Mouse (Mus musculus): ENCODE measurements at regions not wholly inside any gene's neighbourhood (a gene's known extent, or its start where the extent isn't known, plus 50 kb on each side); places are given as distances from the start of the nearest gene placed in this dataset.

DNA sequence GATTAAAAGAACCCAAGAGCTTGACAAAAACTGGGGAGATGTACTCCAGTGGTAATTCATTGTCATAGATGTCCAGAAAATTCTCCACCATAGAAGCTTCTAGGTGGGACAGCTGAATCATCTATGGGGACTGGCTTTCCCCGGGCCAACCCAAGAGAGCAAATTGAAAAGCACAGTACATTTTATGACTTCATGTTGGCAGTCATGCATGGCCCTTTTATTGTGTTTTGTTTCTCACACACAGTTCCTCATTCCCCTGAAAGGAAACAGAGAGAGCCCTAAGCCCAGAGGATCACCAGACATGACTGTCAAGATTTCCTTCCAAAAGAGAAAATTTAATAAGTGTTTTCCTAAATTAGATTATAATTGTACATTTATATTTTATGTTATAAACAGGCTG lies 306.9 kb upstream of the Cited2 start:
- no peak for ATAC-seq (ENCODE audit: insufficient number of reproducible peaks, low FRiP score, low TSS enrichment, low read depth)
- Histone ChIP-seq H3K4me3 (replicated peaks) (no peak overlapping the region), H3K27me3 (no peaks in the 10 kb centered on the region), H3K9ac (no peak overlapping the region), H3K36me3 (no peaks in the 10 kb centered on the region), H3K4me2 (replicated peaks) (no peak overlapping the region), H3K27ac (replicated peaks) (no peak overlapping the region), H3K4me1 (no peaks in the 10 kb centered on the region), H3K9me3 (replicated peaks) (no peaks in the 10 kb centered on the region)
- 59% methylated on average over 1 of the region's 1 CpGs for WGBS

DNA sequence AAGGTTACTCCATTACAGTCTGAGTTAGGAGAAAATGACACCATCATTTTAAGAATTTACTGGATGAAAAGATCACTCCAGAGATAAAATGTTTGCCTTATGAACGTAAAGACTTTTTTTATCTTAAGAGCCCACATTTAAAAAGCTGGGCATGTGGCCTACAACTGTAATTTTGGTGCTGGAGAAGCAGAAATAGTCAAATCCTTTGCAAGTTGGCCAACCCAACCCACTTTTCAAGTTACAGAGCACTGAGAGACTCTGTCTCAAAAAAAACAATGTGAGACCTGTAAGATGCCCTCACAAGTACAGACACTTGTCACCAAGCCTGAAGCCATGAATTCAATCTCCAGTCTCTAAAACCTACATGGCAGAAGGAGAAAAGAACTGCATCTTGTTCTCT lies 305.6 kb upstream of the Cited2 start:
- 74% methylated on average over 1 of the region's 1 CpGs for WGBS
- no peaks in the 10 kb centered on the region for H3K9me3 ChIP-seq (replicated peaks)
- ATAC-seq (ENCODE audit: insufficient number of reproducible peaks, low FRiP score, low TSS enrichment, low read depth), result no peak
- H3K4me2 ChIP-seq (replicated peaks), result no peak overlapping the region
- H3K27me3 ChIP-seq, result no peaks in the 10 kb centered on the region
- no peaks in the 10 kb centered on the region for H3K36me3 ChIP-seq
- H3K27ac ChIP-seq (replicated peaks), result no peak overlapping the region
- no peak overlapping the region for H3K9ac ChIP-seq
- H3K4me1 ChIP-seq, result no peaks in the 10 kb centered on the region
- H3K4me3 ChIP-seq (replicated peaks), result no peak overlapping the region

DNA sequence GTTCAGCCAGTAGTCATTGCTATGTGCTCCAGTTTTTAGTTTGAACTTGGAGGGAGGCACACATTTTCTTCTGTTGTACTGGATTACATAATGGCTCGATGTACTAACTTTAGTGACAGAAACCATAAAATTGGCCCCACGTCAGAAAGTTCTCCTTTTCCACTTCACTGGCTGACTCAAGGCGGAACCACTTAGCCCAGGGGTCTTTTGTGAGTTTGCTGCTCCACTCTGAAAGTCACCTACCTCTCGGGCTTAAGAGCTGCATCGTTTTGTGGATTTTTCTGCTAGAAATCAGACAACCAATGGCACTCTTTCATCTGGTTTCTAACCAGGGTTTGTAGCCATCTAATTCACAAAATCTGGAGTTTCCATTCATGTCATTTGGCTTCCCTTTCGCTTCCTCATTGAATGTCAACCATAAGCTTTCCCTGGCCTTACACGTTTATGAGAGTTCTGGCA lies 304.8 kb upstream of the Cited2 start:
- 38% methylated on average over 7 of the region's 7 CpGs for WGBS
- H3K4me3 ChIP-seq (replicated peaks), result no peak overlapping the region
- H3K9me3 ChIP-seq (replicated peaks), result no peaks in the 10 kb centered on the region
- no peak overlapping the region for H3K4me2 ChIP-seq (replicated peaks)
- no peaks in the 10 kb centered on the region for H3K4me1 ChIP-seq
- no peaks in the 10 kb centered on the region for H3K27me3 ChIP-seq
- no peak overlapping the region for H3K9ac ChIP-seq
- no peak for ATAC-seq (ENCODE audit: insufficient number of reproducible peaks, low FRiP score, low TSS enrichment, low read depth)
- H3K36me3 ChIP-seq, result no peaks in the 10 kb centered on the region
- no peak overlapping the region for H3K27ac ChIP-seq (replicated peaks)

DNA sequence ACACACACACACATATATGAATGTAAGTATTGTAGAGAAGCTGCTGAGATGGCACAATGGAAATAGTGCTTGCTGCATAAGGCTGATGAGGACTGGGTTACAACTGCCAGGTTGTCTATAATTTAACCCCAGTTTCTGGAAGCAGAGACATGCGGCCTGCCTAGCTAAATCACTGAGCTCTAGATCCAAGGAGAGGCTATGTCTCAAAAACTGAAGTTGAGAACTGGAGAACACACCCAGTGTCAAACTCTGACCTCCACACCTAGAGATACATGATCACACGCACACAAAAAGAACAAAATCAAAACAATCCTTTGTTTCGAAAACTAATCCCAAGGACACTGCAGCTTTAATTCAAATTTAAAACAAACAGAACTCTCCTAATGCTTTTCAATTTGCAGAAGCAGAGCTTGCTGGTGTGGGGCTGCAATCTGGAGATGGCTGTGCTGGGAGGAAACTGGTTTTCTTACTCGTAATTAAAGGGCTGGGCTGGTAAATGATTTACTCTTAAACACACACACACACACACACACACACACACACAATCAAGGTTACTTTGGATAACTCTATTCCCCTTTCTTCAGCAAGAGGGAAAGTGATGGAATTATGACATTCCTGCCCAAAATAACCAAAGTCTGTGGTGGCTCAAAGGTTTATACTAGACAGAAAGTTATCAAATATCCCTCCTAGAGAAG lies 299.3 kb upstream of the Cited2 start:
- no peaks in the 10 kb centered on the region for H3K4me1 ChIP-seq
- H3K4me2 ChIP-seq (replicated peaks), result no peak overlapping the region
- H3K27me3 ChIP-seq, result no peaks in the 10 kb centered on the region
- no peak overlapping the region for H3K9ac ChIP-seq
- 41% methylated on average over 4 of the region's 4 CpGs for WGBS
- H3K4me3 ChIP-seq (replicated peaks), result no peak overlapping the region
- no peaks in the 10 kb centered on the region for H3K9me3 ChIP-seq (replicated peaks)
- ATAC-seq (ENCODE audit: insufficient number of reproducible peaks, low FRiP score, low TSS enrichment, low read depth), result no peak
- no peaks in the 10 kb centered on the region for H3K36me3 ChIP-seq
- H3K27ac ChIP-seq (replicated peaks), result no peak overlapping the region

DNA sequence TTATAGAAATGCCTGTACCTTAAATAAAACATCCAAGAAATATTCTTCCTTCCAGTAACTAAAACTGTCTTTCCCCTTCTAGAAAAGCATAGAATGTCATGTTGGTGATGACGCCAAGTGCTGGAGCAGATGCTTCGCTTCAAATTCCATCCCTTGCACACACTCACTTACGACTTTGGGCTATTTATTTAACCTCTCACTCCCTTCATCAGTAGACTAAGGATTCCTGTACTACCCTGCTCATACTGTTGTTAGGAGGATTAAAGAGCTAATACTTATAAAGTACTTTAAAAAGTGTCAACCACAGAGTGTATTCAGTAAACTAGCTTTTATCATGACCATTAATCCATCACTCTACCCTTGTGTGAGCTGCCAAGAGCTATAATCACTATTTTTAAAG lies 296.8 kb upstream of the Cited2 start:
- Histone ChIP-seq H3K4me3 (replicated peaks) (no peak overlapping the region), H3K4me1 (no peaks in the 10 kb centered on the region), H3K9ac (no peak overlapping the region), H3K27me3 (no peaks in the 10 kb centered on the region), H3K27ac (replicated peaks) (no peak overlapping the region), H3K4me2 (replicated peaks) (no peak overlapping the region), H3K9me3 (replicated peaks) (no peaks in the 10 kb centered on the region), H3K36me3 (no peaks in the 10 kb centered on the region)
- 51% methylated on average over 3 of the region's 3 CpGs for WGBS
- ATAC-seq (ENCODE audit: insufficient number of reproducible peaks, low FRiP score, low TSS enrichment, low read depth), result no peak

DNA sequence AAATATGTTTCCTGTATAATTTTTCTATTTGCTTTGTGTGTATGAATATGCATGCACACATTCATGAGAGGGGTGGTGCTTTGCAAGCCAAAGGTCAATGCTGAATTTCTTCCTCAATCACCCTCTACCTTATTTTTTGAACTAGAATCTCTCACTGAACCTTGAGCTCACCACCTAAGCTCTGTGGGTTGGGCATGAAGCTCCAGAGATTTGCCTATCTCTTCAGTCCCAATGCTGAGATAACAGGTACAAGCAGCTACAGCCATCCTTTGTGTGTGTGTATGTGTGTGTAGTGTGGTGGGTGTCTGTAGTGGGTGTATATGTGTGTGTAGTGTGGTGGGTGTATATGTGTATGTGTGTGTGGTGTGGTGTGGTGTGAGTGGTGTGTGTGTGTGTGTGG lies 295.7 kb upstream of the Cited2 start:
- no peak overlapping the region for H3K27ac ChIP-seq (replicated peaks)
- no peaks in the 10 kb centered on the region for H3K4me1 ChIP-seq
- H3K9me3 ChIP-seq (replicated peaks), result no peaks in the 10 kb centered on the region
- H3K27me3 ChIP-seq, result no peaks in the 10 kb centered on the region
- H3K36me3 ChIP-seq, result no peaks in the 10 kb centered on the region
- no peak overlapping the region for H3K4me3 ChIP-seq (replicated peaks)
- no peak overlapping the region for H3K9ac ChIP-seq
- ATAC-seq (ENCODE audit: insufficient number of reproducible peaks, low FRiP score, low TSS enrichment, low read depth), result no peak
- no peak overlapping the region for H3K4me2 ChIP-seq (replicated peaks)

DNA sequence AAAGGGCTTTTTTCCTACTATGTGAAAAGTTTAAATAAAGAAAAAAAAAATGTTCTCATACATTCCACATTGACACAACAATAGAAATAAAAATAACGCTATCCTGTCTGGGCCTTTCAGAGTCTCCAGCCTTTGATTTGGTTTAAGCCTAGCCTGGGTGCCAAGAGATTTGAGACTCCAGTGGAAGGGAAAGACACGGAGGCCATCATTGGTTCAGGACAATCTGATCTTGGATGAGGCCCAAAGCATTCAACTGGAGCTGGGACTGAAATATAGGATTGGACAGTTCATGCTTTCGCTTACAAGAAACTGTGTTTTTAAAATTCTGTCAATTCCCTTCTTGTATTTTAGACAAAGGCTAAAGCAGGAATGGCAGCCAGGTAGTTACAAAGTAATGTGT lies 294.7 kb upstream of the Cited2 start:
- no peak overlapping the region for H3K9ac ChIP-seq
- no peaks in the 10 kb centered on the region for H3K36me3 ChIP-seq
- H3K4me2 ChIP-seq (replicated peaks), result no peak overlapping the region
- no peak for ATAC-seq (ENCODE audit: insufficient number of reproducible peaks, low FRiP score, low TSS enrichment, low read depth)
- H3K4me1 ChIP-seq, result no peaks in the 10 kb centered on the region
- H3K4me3 ChIP-seq (replicated peaks), result no peak overlapping the region
- H3K27me3 ChIP-seq, result no peaks in the 10 kb centered on the region
- H3K27ac ChIP-seq (replicated peaks), result no peak overlapping the region
- 71% methylated on average over 3 of the region's 3 CpGs for WGBS
- no peaks in the 10 kb centered on the region for H3K9me3 ChIP-seq (replicated peaks)

DNA sequence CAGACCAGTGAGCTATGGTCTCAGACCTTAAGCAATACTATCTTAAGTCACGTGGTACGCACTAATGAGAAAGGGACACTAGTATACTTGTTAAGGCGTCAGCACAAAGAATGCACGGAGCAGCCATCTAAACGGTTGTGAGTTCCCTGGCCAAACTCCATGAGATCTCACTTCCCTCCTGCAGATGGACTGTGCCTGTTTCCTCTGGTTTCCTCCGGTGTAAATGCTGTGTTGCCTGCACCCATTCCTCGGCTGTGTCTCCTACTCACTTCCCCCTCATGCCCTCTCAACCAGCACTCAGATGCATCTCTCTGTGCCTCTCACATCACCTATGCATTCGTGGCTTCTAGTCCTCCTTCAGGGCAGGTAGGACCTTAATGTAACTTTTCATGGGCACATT lies 291.9 kb upstream of the Cited2 start:
- Histone ChIP-seq H3K9me3 (replicated peaks) (no peaks in the 10 kb centered on the region), H3K4me1 (no peaks in the 10 kb centered on the region), H3K27ac (replicated peaks) (no peak overlapping the region), H3K36me3 (no peaks in the 10 kb centered on the region), H3K9ac (no peak overlapping the region), H3K4me2 (replicated peaks) (no peak overlapping the region), H3K27me3 (no peaks in the 10 kb centered on the region), H3K4me3 (replicated peaks) (no peak overlapping the region)
- 79% methylated on average over 8 of the region's 8 CpGs for WGBS
- no peak for ATAC-seq (ENCODE audit: insufficient number of reproducible peaks, low FRiP score, low TSS enrichment, low read depth)

DNA sequence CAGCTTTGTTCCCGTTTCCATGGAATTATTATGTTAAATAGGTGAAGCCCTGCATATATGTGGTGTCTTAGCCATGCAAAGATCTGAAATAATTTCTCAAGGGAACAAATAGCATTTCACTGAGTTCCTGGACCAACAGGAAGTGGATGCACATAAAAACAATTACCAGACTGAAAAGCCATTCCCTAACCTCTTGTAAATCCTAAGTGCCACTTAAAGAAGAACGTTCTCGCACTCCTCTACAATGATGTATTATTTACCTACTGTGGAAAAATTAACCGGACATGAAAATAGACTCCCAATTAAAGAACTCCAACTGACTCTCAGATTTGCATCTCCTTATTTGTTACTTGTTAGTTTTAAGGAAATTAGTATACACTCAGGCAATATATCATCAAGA lies 288.9 kb upstream of the Cited2 start:
- Histone ChIP-seq H3K4me1 (no peaks in the 10 kb centered on the region), H3K4me2 (replicated peaks) (no peak overlapping the region), H3K9me3 (replicated peaks) (no peaks in the 10 kb centered on the region), H3K4me3 (replicated peaks) (no peak overlapping the region), H3K9ac (no peak overlapping the region), H3K36me3 (no peaks in the 10 kb centered on the region), H3K27ac (replicated peaks) (no peak overlapping the region), H3K27me3 (no peaks in the 10 kb centered on the region)
- 87% methylated on average over 4 of the region's 4 CpGs for WGBS
- no peak for ATAC-seq (ENCODE audit: insufficient number of reproducible peaks, low FRiP score, low TSS enrichment, low read depth)

DNA sequence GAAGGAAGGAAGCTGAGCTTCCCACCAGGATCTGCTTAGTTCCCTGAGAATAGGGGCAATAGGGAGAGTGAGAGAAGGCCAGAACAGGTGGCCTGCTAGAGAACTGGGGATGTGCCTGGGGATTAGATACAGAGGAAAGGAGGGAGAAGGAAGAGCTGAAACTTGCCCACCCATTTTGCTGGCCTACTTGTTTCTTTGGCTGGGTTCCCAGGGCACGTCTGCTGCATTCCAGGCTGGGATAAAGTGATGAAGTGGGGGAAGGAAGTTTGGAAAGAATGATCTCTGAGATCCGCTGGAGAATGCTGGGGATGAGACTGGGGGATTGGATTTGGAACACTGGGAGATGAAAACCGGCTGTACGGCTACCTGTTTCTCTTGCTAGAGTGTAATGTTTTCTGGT lies 272.8 kb upstream of the Cited2 start:
- no peak for ATAC-seq (ENCODE audit: insufficient number of reproducible peaks, low FRiP score, low TSS enrichment, low read depth)
- Histone ChIP-seq H3K4me3 (replicated peaks) (no peak overlapping the region), H3K4me2 (replicated peaks) (no peak overlapping the region), H3K9ac (no peak overlapping the region), H3K27ac (replicated peaks) (no peak overlapping the region), H3K36me3 (no peaks in the 10 kb centered on the region), H3K27me3 (no peaks in the 10 kb centered on the region), H3K9me3 (replicated peaks) (no peaks in the 10 kb centered on the region), H3K4me1 (no peaks in the 10 kb centered on the region)
- 49% methylated on average over 4 of the region's 4 CpGs for WGBS

DNA sequence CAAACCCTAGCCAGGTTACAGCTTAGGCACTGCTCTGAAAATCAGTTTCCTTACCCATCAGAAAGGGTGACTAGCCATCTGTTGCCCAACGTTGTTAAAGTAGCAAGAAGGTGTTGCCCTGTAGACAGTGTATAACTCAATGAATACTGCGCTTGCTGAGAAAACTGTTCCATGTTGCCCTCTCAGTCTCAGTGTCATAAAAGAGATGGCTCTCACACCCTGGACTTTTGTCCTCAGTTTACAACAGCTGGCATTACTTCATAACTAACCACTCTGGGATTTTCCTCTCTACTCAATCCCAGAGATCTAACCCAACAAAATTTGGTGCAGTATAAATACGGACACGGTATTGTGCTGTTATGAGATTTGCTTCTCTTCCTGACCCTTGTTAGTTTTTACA lies 252.1 kb upstream of the Cited2 start:
- ATAC-seq (ENCODE audit: insufficient number of reproducible peaks, low FRiP score, low TSS enrichment, low read depth), result no peak
- H3K4me3 ChIP-seq (replicated peaks), result no peak overlapping the region
- no peaks in the 10 kb centered on the region for H3K4me1 ChIP-seq
- H3K27me3 ChIP-seq, result no peaks in the 10 kb centered on the region
- WGBS, result 81% methylated on average over 4 of the region's 4 CpGs
- no peaks in the 10 kb centered on the region for H3K9me3 ChIP-seq (replicated peaks)
- no peak overlapping the region for H3K9ac ChIP-seq
- H3K36me3 ChIP-seq, result no peaks in the 10 kb centered on the region
- H3K27ac ChIP-seq (replicated peaks), result no peak overlapping the region
- H3K4me2 ChIP-seq (replicated peaks), result no peak overlapping the region

DNA sequence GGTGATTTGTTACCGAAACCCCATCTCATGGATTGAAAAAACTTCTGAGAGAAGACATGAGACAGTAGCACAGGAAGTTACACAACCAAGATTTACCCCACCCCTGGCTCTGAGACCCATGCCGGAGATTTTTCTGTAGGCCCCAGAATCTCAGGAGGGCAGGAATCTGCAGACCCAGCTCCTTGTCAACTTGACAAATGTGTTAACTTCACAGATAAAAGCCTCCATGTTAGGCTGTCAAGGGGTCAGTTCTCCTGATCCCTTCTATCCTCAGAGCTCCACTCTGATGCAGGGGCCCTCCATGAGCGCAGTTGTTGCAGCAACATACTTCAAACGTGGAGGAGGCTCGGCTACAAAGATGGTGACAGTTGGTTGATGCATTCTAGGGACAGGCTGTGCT lies 250.5 kb upstream of the Cited2 start:
- Histone ChIP-seq H3K4me3 (replicated peaks) (no peak overlapping the region), H3K4me1 (no peaks in the 10 kb centered on the region), H3K9ac (no peak overlapping the region), H3K27ac (replicated peaks) (no peak overlapping the region), H3K27me3 (no peaks in the 10 kb centered on the region), H3K4me2 (replicated peaks) (no peak overlapping the region), H3K9me3 (replicated peaks) (no peaks in the 10 kb centered on the region), H3K36me3 (no peaks in the 10 kb centered on the region)
- WGBS, result 59% methylated on average over 5 of the region's 5 CpGs
- ATAC-seq (ENCODE audit: insufficient number of reproducible peaks, low FRiP score, low TSS enrichment, low read depth), result no peak
